Mouse (Mus musculus): Measurements from ENCODE around the gene Nxf1.

The Nxf1 gene

DNA sequence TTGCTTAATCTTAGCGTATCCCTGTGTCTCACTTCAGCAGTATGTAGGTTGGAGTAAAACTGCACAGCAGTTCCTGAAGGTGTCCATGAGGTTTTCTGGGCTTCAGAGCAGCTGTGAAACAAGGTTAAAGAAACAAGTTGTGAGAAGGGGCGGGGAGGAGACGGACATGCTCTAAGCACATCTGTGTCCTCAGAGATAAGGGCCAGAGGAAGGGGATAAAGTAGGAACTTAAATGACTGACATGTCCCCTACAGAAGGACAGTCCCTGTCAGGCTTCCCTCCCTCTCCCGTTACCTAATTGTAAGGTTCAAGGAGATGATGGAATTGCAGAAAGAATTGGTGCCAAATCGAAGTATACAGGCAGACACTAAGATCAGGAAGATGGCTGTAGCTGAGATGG is 16.1 kb downstream of the Nxf1 start:
- DNase-seq, result no peak

DNA sequence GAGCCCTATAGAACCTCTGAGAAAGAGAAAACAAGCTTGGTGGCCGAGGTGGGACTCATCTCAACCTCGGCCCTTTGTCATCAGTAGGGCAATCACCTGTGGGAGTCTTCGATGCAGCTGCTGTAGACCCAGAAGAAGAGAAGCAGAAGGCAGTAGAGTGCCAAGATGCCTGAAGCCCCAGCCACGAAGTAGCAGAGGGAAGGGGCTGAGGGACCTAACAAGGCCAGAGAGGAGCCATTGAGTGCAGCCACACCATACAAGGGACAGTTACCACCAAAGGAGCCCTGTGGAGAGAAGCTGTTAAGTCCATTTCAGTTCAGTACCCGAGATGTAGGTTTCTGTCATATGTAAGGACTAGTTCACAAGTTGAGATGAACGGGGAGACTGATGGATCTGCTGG is 16.5 kb downstream of the Nxf1 start:
- DNase-seq, result peak; percentile 89

DNA sequence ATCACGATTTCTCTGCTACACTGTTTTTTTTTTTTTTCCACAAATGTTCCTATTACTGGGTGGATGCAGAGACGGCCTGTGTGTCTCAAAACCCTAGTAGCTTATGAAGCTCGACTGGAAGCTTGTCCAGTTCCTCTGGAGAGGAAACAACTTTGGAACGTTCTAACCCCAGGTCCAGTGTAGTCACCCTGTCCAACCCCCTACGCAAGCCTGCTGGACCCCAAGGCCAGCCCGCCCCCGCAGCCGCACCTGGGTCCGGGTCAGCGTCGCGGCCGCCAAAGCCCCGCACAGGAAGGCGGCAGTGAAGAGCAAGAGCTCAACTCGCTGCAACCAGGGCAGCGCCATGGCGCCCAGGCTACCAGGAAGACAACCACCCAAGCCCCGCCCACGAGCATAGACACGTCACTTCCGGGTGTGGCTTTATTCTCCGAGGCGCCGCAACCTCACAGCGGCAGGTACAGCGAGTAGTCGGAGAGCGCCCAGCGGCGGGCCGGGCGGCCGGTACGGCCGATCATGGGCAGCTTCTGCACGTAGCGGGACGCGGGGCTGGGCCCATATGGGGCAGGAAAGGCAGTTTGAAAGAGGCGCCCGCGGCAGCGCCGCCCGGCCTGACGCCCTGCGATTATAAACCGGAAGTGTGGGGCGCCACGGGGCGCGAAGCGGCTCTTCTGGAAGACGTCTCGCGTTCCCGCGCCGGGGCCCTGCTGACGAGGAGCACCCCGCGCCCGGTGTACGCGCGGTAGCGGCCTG is 17.4 kb downstream of the Nxf1 start, which contains the start of gene Tmem179b:
Tmem179b (minus strand) TSS at position 382 of the 750 bp plus-strand sequence.
- peak; percentile 99 for DNase-seq

DNA sequence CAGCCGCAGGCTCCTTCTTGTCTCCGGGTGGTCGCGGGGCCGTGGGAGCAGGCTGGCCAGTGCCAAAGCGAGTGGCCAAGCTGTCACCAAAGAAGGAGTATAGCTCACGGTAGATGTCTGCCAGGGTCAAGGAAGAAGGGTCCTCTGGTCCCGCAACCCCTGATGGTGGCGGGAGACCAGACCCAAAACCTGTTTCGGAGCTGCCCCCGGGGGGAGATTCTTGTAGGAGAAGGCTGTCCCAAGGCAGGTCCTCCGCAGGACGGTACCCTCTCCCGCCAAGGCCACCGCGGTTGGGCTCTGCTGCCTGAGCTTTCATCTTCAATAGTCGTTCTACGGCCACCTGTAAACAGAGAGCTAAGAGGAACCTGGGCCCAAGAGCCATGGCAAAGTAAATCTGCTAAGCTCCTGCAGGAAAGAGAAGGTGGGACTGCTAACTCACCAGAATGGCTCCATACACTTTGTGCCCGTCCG is 18.1 kb downstream of the Nxf1 start:
- no peak for DNase-seq

DNA sequence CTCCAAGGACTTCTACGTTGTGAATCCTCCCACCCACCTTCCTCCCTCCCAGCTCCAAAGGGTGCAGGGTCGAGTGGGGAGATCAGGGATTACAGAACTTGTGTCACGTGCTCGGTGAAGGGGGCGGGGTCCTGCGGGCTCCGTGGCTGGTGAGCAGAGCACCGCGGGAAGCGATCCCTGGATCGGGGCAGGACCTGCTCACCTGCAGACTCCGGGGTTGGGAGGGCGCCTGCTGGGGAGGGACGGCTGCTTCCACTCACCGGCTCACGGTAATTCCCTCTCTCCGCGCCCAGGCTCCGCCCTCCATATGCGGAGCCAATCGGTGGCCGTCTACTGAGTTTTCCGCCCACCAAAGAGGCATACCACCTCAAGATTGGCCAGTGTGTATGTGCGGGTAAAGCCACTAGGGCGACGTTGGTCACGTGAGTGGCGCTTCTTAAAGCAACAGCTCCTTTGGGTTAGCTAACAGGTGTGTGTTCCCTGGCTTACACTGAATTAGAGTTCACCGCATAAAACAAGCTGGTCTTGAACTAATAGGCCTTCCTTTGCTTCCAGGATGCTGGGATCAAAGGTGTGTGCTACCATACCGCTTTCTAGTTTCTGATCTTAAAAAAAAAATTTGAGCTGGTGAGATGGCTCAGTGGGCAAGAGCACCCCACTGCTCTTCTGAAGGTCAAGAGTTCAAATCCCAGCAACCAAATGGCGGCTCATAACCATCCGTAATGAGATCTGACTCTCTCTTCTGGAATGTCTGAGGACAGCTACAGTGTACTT is 29.3 kb downstream of the Nxf1 start, which contains the start of gene Taf6l:
Taf6l (minus strand) TSS at position 410 of the 774 bp plus-strand sequence.
- DNase-seq, result peak; percentile 100

DNA sequence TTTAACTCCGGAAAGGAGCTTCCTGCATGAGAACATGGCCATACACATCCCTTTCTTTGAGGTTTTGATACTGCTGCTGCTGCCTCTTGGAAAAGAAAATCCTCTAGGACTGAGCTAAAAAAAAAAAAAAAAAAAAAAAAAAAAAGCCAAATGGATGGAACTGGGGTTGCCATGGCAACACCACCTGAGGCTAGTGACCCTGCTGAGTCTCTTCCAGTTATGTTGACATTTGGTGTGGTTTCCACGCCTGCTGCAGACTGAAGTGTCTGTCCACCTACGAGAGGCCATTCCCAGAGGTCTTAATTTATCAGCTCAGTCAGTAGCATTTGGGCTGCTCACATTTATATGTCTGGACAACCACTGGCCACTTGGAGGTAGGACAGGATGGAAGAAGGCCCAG is 31.6 kb downstream of the Nxf1 start:
- no peak for DNase-seq

DNA sequence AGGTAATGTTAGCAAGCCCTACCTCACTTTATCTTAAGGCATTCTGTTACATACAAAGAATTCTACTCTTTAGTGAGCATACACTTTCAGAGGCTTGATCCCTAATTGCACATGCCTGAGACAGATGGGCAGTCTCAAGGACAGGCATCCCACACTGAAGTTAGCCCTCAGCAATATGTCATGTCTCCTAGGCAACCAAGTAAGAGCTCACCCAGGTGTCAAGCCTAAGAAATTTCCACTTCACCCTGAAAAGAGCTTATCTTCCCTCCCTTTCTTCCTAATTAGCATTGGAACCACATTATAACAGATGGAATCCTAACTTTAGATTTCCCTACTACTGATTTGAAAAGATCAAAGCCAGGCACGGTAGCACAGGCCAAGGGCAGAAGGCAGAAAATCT is 32.3 kb downstream of the Nxf1 start:
- no peak for DNase-seq

DNA sequence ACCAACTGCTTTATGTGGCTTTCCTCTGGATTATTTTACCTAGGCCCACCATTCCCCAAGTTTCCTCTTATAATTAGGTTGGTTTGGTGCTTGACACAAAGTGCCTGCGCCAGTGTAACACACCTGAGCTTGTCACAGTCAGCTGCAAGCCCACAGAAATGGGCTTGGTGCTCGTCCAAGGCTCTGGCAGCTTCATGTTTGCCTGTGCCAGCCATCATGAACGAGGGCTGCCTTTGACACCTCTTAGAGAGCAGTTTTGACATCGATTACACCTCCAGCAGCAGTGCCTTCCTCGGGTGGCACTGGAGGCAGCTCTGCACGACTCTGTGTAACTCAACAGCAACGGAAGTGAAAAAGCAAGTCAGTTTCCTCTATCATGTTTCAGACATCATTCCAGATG is 33.3 kb downstream of the Nxf1 start:
- DNase-seq, result no peak

DNA sequence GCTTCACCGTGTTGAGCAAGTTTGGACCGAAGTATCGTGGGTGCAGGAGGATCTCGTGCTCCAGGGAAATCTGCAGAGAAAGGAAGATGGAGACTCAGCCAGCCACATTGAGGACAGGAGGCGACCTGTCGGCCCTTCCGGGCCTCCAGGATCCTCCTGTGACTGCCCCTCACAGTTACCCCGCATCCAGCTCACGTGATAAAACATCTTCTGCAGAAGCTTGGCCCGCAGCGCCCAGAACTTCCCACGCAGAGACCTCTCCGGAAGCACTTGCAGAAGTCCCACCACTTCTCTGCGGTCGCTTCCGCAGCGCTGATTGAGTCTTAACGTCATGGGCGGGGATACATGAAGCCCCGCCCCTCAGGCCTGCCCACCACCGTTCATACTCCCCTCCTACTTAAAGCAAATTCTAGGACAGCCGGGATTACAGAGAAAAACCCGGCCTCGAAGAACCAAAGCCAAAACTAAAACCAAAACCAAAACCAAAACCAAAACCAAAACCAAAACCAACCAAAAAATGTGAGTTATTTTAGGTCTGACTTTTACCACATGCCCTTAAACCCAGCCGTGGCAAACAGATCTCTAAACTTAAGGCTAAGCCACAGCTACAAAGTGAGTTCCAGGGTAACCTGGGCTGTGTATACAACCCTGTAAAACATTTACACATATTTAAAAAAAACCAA is 41.5 kb downstream of the Nxf1 start, which contains the start of gene Polr2g:
Polr2g (minus strand) TSS at position 314 of the 683 bp plus-strand sequence.
- peak; percentile 99 for DNase-seq

DNA sequence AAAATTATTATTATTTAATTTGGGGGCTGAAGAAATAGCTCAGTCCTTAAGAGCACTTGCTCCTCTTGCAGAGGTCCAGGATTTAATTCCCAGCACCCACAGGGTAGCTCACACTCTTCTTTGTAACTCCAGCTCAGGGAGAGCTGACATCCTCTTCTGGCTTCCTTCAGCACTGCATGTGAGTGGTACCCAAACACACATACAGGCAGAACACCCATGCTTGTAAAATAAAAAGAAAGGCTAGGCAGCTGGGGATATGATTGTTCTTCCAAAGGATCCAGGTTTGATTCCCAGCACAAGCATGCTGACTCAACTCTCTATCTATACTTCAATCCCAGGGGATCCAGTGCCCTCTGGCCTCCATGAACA is 42.1 kb downstream of the Nxf1 start:
- DNase-seq, result peak; percentile 91

DNA sequence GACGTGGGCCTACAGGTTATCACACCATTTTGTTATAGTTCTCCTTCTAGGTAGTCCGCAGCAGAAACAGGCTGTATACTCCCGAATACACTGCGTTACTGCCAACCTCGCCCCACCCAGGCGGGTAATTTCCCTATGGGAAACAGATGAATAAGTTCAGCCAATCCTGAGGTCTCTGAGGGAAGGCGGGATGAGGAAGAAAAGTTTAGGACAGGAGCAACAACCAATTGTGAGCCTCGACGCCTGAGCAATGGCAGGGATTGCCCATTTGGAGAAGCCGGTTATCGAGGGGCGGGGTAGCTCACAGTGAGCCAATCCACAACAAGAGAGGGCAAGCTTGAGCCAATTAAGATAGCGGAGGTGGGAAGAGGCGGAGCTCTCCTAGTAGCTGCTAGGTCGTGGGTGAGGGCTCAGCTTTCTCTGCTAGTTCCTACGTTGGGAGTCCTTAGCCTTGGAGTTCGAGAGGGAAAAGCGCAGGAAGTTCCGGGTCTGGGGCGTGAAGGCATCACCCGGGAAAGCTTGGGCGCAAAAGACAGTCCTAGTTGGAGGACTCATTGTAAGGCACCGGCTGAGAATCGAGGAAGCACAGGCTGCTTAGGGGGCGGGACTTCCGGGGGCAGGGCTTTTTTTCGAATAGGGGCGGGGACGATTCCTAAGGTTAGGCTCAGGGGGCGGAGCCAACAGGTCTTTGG is 45.4 kb downstream of the Nxf1 start, which contains the start of gene Zbtb3:
Zbtb3 (plus strand) TSS at position 426 of the 692 bp plus-strand sequence.
- DNase-seq, result peak; percentile 100

DNA sequence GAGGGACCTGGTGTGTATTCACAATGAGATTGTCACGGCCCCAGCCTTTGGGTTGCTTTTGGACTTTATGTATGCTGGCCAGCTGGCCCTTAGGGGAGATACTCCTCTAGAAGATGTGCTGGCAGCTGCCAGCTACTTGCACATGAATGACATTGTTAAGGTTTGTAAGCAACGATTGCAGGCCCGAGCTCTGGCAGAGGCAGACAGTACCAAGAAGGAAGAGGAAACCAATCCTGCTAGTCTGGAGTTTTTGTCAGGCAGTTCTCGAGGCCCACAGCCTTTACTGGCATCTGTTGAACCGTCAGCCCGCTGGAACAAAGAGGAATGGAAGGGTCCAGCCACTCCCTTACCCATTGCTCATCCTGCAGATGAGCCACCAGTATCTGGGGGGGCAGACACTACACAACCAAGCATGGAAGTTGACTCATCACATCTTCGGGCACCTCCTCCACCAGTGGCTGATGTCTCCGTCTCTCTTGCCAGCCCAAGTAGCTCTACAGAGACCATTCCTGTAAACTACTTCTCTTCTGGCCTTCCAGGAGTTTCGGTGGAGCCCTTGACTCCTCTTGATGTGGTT is 46.4 kb downstream of the Nxf1 start:
- peak; percentile 91 for DNase-seq

DNA sequence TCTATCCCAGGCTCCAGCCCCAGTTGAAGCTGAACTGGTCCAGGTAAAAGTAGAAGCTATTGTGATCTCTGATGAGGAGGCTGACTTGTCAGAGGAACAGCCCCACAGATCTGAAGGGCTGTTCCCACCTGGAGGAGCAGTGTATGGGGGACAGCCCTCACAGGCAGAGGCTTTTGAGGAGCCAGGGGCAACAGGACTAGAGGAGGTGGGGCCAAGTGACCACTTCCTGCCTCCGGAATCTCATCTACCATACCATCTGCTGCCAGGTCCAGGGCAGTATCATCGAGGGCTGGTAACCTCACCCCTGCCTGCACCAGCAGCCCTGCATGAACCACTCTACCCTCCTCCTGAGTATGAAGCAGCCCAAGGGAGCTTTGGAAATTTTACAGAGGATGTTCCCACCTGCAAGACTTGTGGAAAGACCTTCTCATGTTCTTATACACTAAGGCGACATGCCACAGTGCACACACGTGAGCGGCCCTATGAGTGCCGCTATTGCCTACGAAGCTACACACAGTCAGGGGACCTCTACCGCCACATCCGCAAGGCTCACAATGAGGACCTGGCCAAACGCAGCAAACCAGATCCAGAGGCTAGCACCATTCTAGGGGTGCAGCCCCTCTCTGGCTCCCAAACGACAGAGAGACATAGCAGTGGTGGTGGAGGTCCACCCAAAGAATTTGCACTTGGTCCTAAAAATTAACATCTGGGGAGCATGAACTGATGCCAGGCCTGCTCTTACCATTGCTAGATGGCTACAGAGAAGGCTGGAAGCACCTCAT is 47.2 kb downstream of the Nxf1 start:
- peak; percentile 91 for DNase-seq

DNA sequence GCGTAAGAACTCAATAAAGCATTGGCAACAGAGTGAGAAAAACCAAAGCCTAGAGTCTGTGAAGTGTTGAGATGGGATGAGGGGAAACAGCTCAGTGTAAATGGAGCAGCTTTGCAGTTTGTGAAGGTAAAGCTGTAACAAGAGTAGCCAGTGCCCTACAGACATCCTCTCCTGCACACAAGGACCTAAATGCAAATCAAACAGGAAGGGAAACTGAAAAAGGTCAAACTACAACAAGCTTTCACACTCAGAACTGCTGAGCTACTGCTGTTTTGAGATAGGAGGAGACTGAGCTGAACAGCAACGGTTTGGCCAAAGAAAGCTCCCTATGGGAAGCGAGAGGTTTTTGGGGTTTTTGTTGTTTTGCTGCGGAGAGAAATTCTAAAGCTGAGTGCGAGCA is 49.9 kb downstream of the Nxf1 start:
- no peak for DNase-seq

DNA sequence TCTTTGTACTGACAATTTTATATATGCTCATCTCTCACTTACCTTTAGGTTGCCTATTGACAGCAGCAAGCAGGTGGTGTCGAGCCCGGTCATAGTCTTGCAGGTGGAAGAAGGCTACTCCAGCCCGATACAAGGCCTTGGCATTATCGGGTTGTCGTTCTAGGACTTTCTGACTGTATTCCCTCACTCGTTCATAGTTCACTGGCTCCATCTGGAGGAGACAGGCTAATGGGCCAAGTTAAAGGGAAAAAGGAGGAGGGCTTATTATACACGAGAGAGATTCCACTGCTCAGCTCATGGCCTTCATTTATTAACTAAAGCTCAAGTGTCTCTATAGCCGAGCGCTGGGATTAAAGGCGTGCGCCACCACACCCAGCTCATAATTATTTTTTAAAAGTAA is 58.9 kb downstream of the Nxf1 start:
- no peak for DNase-seq

DNA sequence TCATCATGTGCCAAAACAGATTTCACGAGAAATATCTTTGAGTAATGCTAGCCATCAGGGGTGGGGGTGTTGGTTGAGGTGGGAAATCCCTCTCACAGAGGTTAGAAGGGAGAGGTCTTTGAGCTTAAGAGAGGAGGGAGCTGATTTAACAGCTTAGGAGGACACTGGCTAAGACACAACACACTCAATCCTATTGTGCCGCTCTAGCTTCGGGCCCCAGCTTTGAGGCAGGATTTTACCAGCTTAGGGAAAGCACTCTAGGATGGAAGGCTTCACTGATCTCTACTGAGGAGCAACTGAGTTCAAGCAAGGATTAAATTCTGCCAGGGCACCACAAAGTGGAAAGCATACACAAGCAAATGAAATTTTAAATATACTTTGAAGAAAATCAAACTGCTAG is 60.1 kb downstream of the Nxf1 start:
- no peak for DNase-seq

DNA sequence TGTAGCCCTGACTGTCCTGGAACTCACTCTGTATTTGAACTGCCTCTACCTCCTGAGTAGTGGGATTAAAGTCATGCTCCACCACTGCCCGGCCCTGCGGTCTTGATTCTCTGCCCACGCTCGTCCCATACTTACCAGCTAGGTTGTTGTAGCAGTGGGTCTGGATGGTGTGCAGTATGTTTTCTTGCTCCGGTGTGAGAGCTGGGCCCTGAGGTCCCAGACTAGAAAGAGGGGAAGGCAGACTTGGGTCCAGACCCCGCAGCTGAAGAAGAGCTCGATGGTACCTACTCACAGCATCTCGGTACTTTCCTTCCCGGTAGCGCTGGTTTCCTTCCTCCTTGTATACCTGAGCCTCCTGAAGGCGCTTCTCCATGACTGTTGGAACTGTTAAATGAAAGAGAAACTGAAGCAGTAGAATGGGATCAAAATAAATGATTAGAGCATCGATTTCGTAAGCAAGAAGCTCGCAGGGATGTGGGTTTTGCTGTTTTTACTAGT is 61.5 kb downstream of the Nxf1 start:
- DNase-seq, result peak; percentile 91

DNA sequence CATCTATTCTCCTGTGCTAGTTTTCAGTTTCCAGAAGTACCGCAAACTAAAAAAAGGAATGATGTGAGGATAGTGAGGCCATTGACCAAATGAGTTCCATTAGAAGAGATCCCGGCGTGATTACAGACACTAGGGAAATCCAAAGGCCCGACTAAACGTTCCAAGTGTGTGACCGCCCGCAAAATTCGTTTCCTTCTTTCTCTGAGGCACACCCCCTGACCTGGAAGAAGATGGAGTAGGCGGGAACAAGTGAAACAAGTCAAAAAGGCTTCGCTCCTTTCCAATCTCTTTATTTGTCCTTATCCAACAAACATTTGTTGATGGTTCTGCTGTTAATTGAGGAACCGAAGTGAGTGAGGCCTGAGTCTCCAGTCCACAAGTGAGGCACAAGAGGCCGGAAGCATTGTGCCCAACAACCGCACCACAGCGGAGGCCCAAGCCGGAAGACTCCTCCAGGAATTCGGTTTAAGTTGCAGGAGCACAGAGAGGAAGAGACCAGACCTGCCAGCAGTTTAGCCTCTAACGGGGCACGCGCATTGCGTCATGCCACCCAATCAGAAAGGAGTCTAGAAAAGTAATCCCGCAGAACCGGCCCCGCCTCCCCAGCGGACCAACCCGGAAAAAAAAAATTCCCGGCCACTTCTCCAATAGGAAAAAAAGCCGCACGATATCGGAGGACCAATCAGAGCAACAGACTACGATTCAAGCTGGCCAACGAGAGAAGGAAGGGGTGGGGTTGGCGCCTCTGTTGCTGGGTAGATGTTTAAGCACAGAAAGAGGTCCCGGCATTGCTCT is 62.1 kb downstream of the Nxf1 start, which contains the start of gene Ttc9c:
Ttc9c (minus strand) TSS at position 533 of the 795 bp plus-strand sequence.
- peak; percentile 100 for DNase-seq

DNA sequence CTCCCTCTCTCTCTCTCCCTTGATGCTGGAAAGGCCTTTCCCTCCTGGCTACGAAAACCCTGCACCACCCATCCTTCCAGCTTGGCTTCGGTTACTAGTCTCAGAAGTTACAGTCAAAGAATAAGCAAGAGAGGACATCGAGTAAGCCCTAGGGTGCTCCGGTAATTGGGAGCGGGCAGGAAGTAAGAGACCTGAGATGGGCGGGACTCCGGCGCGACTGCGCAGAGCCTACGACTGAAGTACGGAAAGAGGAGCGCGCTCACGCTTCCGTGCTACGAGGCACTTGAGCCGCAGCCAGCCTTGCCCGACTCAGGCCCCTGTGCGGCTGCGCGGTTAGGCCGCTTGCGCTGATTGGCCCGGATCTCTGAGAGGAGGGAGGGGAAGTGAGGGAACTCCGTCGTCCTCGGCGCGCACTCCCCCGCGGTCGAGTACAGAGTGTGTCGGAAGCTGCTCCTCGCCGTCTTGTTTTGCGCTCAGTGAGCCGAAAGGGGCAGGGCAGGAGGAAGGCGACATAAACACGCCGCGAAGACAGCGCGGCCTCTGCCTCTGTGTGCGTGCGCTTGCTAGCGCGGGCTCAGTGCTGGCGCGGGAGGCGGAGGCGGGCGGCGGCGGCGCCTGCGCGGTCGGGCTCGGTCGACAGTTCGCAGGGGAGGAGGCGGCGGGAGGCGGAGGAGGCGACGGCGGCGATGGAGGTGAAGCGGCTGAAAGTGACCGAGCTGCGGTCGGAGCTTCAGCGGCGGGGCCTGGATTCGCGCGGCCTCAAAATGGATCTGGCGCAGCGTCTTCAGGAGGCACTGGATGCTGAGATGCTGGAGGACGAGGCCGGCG is 62.9 kb downstream of the Nxf1 start, which contains the start of gene Hnrnpul2:
Hnrnpul2 (plus strand) TSS at position 415 of the 828 bp plus-strand sequence.
- DNase-seq, result peak; percentile 100

All from heart, adult 11 months (tissue).